Comparison of ENCODE assay signal across 16 mouse cellular contexts in the genomic region with DNA sequence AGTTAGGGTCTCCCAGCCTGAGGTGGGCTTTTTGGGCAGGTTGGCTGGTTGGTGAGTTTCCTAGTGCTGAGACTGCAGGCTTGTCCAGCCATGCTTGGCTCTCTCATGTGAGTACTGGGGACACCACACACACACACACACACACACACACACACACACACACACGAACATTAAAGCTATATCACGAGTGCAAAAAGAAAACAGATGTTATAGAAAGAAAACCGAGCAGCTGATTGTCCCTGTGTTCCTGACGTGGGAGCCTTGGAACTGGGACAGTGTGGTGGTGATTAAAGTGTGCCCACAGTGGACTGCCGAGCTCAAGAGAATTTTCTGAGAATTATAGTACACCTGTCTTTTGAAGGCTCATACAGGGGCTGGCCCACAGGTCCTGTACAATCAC. TPM values are rescaled to one million over a fixed set of nuclear protein-coding genes. Genes with fewer than 3 reads are reported as not detected.
DNase-seq lines count a peak whose midpoint lies in the region; ATAC-seq and TF ChIP-seq lines count a peak whose summit lies in the region.
"Had no signal": no experiment of that assay in that cellular context is flagged by ENCODE, and none has a peak within 500 bp of the region (broad histone marks: within the 10 kb centered on the region; RNA-seq: fewer than 3 reads in every experiment).

No protein-coding gene starts in this region.

- WGBS in embryonic facial prominence, embryonic 15.5 days: 13% methylated on average over 5 of the region's 5 CpGs
- 61% methylated on average over 5 of the region's 5 CpGs for WGBS in midbrain, embryonic 16.5 days

- H3K27ac ChIP-seq in gastrocnemius, adult 2 months: peak overlapping the region; percentile 89
- peak overlapping the region; percentile 89; the same call in 1 of the 2 replicates for H3K27ac ChIP-seq in left cerebral cortex, adult 2 months
- H3K27ac ChIP-seq in embryonic facial prominence, embryonic 15.5 days (replicated peaks): peak overlapping the region; percentile 35
- H3K27ac ChIP-seq in midbrain, embryonic 16.5 days (ENCODE audit: low read length): no peak overlapping the region; the same call in 1 of the 2 replicates
- H3K27ac ChIP-seq: macrophage had no signal

- no peak for ATAC-seq in embryonic facial prominence, embryonic 15.5 days (ENCODE audit: insufficient number of reproducible peaks, low FRiP score, low TSS enrichment, low read depth)
- ATAC-seq in midbrain, embryonic 16.5 days: no peak

- H3K9ac ChIP-seq in embryonic facial prominence, embryonic 15.5 days: no peak overlapping the region
- peak overlapping the region; percentile 41; the same call in 1 of the 2 replicates for H3K9ac ChIP-seq in midbrain, embryonic 16.5 days (ENCODE audit: low read depth, low read length)

- no peaks in the 10 kb centered on the region for H3K27me3 ChIP-seq in embryonic facial prominence, embryonic 15.5 days
- H3K27me3 ChIP-seq in midbrain, embryonic 16.5 days (ENCODE audit: control insufficient read depth, insufficient read depth, low read depth, low read length): no peaks in the 10 kb centered on the region

- DNase-seq in gastrocnemius, adult 2 months: no peak
- no peak for DNase-seq in gastrocnemius, adult 18-20 months (ENCODE audit: low spot score)
- no peak for DNase-seq in left cerebral cortex, adult 2 months (ENCODE audit: extremely low spot score in 1 of 2, low spot score in 2 of 2)
- no peak for DNase-seq in left cerebral cortex, adult 9 months (ENCODE audit: low spot score in 2 of 2)
- DNase-seq in spleen, adult 12 weeks (ENCODE audit: low spot score): no peak
- no peak for DNase-seq in ovary, adult 18-20 months (ENCODE audit: low spot score)
- DNase-seq: B cell, adult 2 months; cerebellum, postnatal 10 days; heart, postnatal 10 days; layer of hippocampus, adult 9-11 months; right cerebral cortex, adult 18-20 months; thymus, postnatal 4 days had no signal

- no peak overlapping the region for H3K4me2 ChIP-seq in embryonic facial prominence, embryonic 15.5 days (replicated peaks)
- no peak overlapping the region for H3K4me2 ChIP-seq in midbrain, embryonic 16.5 days (ENCODE audit: low read length)
- H3K4me2 ChIP-seq: liver, embryonic 11.5 days had no signal

- H3K4me1 ChIP-seq in embryonic facial prominence, embryonic 15.5 days: peaks cover 73% of the 10 kb centered on the region
- peaks cover 60% of the 10 kb centered on the region for H3K4me1 ChIP-seq in midbrain, embryonic 16.5 days (ENCODE audit: control insufficient read depth, insufficient read depth, low read length)

- no peaks in the 10 kb centered on the region for H3K36me3 ChIP-seq in embryonic facial prominence, embryonic 15.5 days
- H3K36me3 ChIP-seq in midbrain, embryonic 16.5 days (ENCODE audit: control insufficient read depth, insufficient read depth, low read length): no peaks in the 10 kb centered on the region

- no peaks in the 10 kb centered on the region for H3K9me3 ChIP-seq in embryonic facial prominence, embryonic 15.5 days (replicated peaks)
- H3K9me3 ChIP-seq in midbrain, embryonic 16.5 days (replicated peaks; ENCODE audit: control insufficient read depth, low read length, poor library complexity, severe bottlenecking): no peaks in the 10 kb centered on the region

- intact Hi-C loops in gastrocnemius, adult 2 months (cut with DNase I): no loop called here
- intact Hi-C loops in left cerebral cortex, adult 2 months (cut with DNase I): no loop called here

- TF ChIP-seq CTCF in gastrocnemius, adult 2 months (IDR thresholded peaks at IDR 0.05): no peak
- TF ChIP-seq CTCF in left cerebral cortex, adult 2 months (IDR thresholded peaks at IDR 0.05): no peak

- H3K4me3 ChIP-seq in gastrocnemius, adult 2 months: no peak overlapping the region
- no peak overlapping the region for H3K4me3 ChIP-seq in left cerebral cortex, adult 2 months
- H3K4me3 ChIP-seq in embryonic facial prominence, embryonic 15.5 days (replicated peaks): no peak overlapping the region
- no peak overlapping the region for H3K4me3 ChIP-seq in midbrain, embryonic 16.5 days (ENCODE audit: low read depth, low read length)

RNA-seq across cellular contexts. Expression of gene Prrc2b, which starts 18.4 kb away (rescaled TPM):
- 10 to 100 TPM; 76.4 to 86.9 TPM for total RNA-seq in gastrocnemius, adult 2 months (2021)
- 10 to 100 TPM; 78.4 to 79.7 TPM for total RNA-seq in gastrocnemius, adult 18-20 months (2021)
- 100 to 1,000 TPM; 268 to 280 TPM for total RNA-seq in left cerebral cortex, adult 2 months (2021)
- polyA plus RNA-seq in embryonic facial prominence, embryonic 15.5 days (2015; fragmentation: Nextera tagmentation; extraction: Ambion mirVana): 54.0 and 56.2 TPM in 2 replicates
- polyA plus RNA-seq in midbrain, embryonic 16.5 days (2015; fragmentation: Nextera tagmentation; extraction: Ambion mirVana): 69.8 and 77.9 TPM in 2 replicates
